8 mouse cellular contexts compared by ENCODE assay signal in the genomic region with DNA sequence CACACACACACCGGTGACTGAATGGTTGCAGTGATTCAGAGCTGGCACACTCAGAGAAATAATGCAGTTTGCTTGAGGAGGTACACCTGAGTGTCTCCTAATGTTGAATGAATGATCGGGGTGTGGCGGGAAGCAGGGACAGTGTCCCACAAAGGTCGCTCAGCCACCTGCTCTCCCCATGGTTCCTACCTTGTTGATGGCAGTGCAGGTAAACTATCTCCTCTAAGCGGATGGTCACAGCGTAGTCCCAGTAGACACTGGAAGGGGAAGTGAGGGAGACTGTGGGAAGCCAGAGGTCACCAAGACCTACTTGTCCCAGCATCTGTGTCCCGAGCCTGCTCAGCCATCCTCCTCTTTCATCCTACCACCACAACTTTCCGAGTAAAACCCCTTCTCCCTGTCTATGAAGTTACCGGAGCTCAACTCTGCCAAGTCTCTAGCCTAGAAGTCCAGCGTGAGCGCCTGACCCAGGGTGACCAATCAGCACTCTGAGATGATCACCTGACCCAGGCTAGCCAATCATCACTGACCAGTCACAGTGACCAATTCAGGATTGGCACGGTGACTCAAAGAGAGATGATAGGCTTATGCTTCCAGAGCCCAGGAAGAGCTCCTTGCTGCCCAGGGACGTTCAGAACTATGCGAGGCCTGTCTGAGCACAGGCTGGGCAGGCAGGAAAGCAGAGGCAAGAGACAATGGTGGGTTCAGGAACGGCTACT. TPM values are rescaled to one million over a fixed set of nuclear protein-coding genes. Genes with fewer than 3 reads are reported as not detected.
DNase-seq lines count a peak whose midpoint lies in the region; ATAC-seq lines count a peak whose summit lies in the region.

No protein-coding gene starts in this region.

- H3K9me3 ChIP-seq in hindbrain, embryonic 14.5 days (ENCODE audit: control insufficient read depth, low read length): no peaks in the 10 kb centered on the region
- no peaks in the 10 kb centered on the region for H3K9me3 ChIP-seq in liver, embryonic 11.5 days (ENCODE audit: control insufficient read depth, low read length)

- peak; percentile 26 for DNase-seq in adrenal gland, postnatal 10 days
- DNase-seq in adrenal gland, adult 18-20 months (ENCODE audit: low spot score in 2 of 2): no peak
- DNase-seq in cerebellum, postnatal 36 days: peak; percentile 50 to 51
- DNase-seq in hindbrain, embryonic 14.5 days (ENCODE audit: low spot score): peak; percentile 38
- DNase-seq in liver, embryonic 11.5 days (ENCODE audit: low spot score): no peak
- peak; percentile 72 for DNase-seq in neural tube, embryonic 10.5 days (ENCODE audit: extremely low spot score, low spot score)
- DNase-seq in frontal cortex, postnatal 36 days (ENCODE audit: low spot score in 2 of 2): no peak
- no peak for DNase-seq in thymus, postnatal 14 days

- H3K36me3 ChIP-seq in hindbrain, embryonic 14.5 days (replicated peaks; ENCODE audit: control insufficient read depth, insufficient read depth): peaks cover 76% of the 10 kb centered on the region
- H3K36me3 ChIP-seq in liver, embryonic 11.5 days (ENCODE audit: control insufficient read depth, insufficient read depth, low read length): no peaks in the 10 kb centered on the region

- H3K27me3 ChIP-seq in hindbrain, embryonic 14.5 days (ENCODE audit: control insufficient read depth, insufficient read depth, low read length): no peaks in the 10 kb centered on the region
- no peaks in the 10 kb centered on the region for H3K27me3 ChIP-seq in liver, embryonic 11.5 days (replicated peaks; ENCODE audit: control insufficient read depth, insufficient read depth, low read length)

- no peak overlapping the region for H3K9ac ChIP-seq in hindbrain, embryonic 14.5 days
- H3K9ac ChIP-seq in liver, embryonic 11.5 days (ENCODE audit: low read depth, low read length): 0 out of 2 replicates have a peak overlapping the region, but pooled peaks have one; percentile 25

- no peaks in the 10 kb centered on the region for H3K4me1 ChIP-seq in hindbrain, embryonic 14.5 days (replicated peaks; ENCODE audit: control insufficient read depth, insufficient read depth, low read length)
- no peaks in the 10 kb centered on the region for H3K4me1 ChIP-seq in liver, embryonic 11.5 days (replicated peaks; ENCODE audit: control insufficient read depth, insufficient read depth, low read length)

- ATAC-seq in hindbrain, embryonic 14.5 days (ENCODE audit: low FRiP score): 0 out of 2 replicates have a peak, but pooled peaks have one; percentile 46
- peak; percentile 70 for ATAC-seq in liver, embryonic 11.5 days (replicated peaks; ENCODE audit: low FRiP score)

- 28% methylated on average over 15 of the region's 15 CpGs for whole genome bisulfite sequencing in hindbrain, embryonic 14.5 days
- WGBS in liver, embryonic 11.5 days: 26% methylated on average over 15 of the region's 15 CpGs

- H3K4me3 ChIP-seq in hindbrain, embryonic 14.5 days (replicated peaks; ENCODE audit: low read length): no peak overlapping the region
- peak overlapping the region; percentile 36 for H3K4me3 ChIP-seq in liver, embryonic 11.5 days (ENCODE audit: low read depth, low read length)

- H3K27ac ChIP-seq in hindbrain, embryonic 14.5 days: no peak overlapping the region
- no peak overlapping the region for H3K27ac ChIP-seq in liver, embryonic 11.5 days (ENCODE audit: low read depth, low read length)

- H3K4me2 ChIP-seq in hindbrain, embryonic 14.5 days (replicated peaks): peak overlapping the region; percentile 38
- H3K4me2 ChIP-seq in liver, embryonic 11.5 days: peak overlapping the region; percentile 43; the same call in 1 of the 2 replicates

RNA-seq across cellular contexts. Expression of a gene that starts 30.3 kb away (rescaled TPM):
- 10 to 100 TPM in 1 of 2 experiments, 1 to 10 TPM in 1; 9.0 to 10.5 TPM for total RNA-seq in adrenal gland, postnatal 10 days (2021)
- 10 to 100 TPM in 1 of 2 experiments, 1 to 10 TPM in 1; 8.8 to 12.2 TPM for total RNA-seq in adrenal gland, adult 18-20 months (2021)
- 14.8 and 15.0 TPM in 2 replicates for polyA plus RNA-seq in hindbrain, embryonic 14.5 days (2014; fragmentation: Nextera tagmentation; extraction: Ambion mirVana)
- 4.9 TPM in 2 replicates for polyA plus RNA-seq in liver, embryonic 11.5 days (2014; fragmentation: Nextera tagmentation; extraction: Ambion mirVana)

RNA-seq across cellular contexts. Expression of a gene that starts 53.6 kb away (rescaled TPM):
- total RNA-seq in adrenal gland, postnatal 10 days (2021): not detected
- total RNA-seq in adrenal gland, adult 18-20 months (2021): not detected
- not detected in 2 replicates for polyA plus RNA-seq in hindbrain, embryonic 14.5 days (2014; fragmentation: Nextera tagmentation; extraction: Ambion mirVana)
- polyA plus RNA-seq in liver, embryonic 11.5 days (2014; fragmentation: Nextera tagmentation; extraction: Ambion mirVana): 0.09 TPM in 1 of 2 replicates, not detected in the other

RNA-seq across cellular contexts. Expression of a gene that starts 59.3 kb away (rescaled TPM):
- total RNA-seq in adrenal gland, postnatal 10 days (2021): 10 to 100 TPM; 23.0 to 23.1 TPM
- 10 to 100 TPM in 1 of 2 experiments, 1 to 10 TPM in 1; 8.8 to 12.1 TPM for total RNA-seq in adrenal gland, adult 18-20 months (2021)
- polyA plus RNA-seq in hindbrain, embryonic 14.5 days (2014; fragmentation: Nextera tagmentation; extraction: Ambion mirVana): 2.5 and 2.6 TPM in 2 replicates
- 1.8 and 2.2 TPM in 2 replicates for polyA plus RNA-seq in liver, embryonic 11.5 days (2014; fragmentation: Nextera tagmentation; extraction: Ambion mirVana)

Comparison
In these comparisons a context has a peak if more than half of its experiments do, and no peak if none do; other contexts are left out.
1. DNase-seq: peak in adrenal gland, postnatal 10 days (single experiment), cerebellum, postnatal 36 days (2 of 2), hindbrain, embryonic 14.5 days (single experiment) and neural tube, embryonic 10.5 days (single experiment); none in adrenal gland, adult 18-20 months (0 of 2), liver, embryonic 11.5 days (single experiment), frontal cortex, postnatal 36 days (0 of 2) and thymus, postnatal 14 days (single experiment).